Mouse (Mus musculus) stomach, postnatal 0 days (tissue): ENCODE data around the gene Hspa12b.

Source experiments
- CTCF ChIP-seq: IDR thresholded peaks from 2 replicates; pipeline ENCODE4 v1.5.1; 2016; ENCODE audit warnings: antibody characterized with exemption, low read depth, mild to moderate bottlenecking, moderate library complexity
- EP300 ChIP-seq: optimal IDR thresholded peaks from 2 replicates; pipeline ENCODE3; 2016; ENCODE audit warnings: antibody characterized with exemption

DNA sequence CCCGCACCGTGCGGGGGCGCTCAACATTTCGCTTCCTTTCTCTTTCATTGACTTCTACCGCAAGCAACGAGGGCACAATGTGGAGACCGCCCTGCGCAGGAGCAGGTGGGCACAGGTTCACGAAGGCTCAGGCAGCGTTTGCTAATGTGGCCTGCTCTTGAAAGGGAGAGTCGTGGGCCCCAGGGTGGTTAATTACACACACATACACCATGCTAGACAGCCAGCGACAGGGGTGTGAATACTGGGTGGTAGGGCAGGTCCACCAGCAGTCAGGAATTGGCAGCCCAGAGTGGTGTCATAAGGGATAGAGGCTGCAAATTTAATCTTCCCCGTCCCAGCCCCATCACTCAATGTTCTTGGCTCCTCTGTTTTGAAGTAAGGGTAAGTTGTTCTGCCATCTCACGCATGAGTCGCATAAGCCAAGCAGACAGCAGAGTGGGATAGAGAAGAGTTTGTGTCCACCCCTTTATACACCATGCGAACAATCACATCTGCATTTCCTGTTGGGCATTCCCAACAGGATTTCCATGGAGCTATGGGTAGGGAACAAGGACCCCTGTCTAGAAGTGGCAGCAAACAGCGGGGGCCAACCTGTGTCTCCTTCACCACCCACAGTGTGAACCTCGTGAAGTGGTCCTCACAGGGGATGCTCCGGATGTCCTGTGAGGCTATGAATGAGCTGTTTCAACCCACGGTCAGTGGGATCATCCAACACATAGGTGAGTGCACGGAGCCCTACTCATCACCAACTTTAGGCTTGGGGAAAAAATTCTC is 16.1 kb downstream of the Hspa12b start:
- no peak for TF ChIP-seq CTCF
- no peak for TF ChIP-seq EP300
